Mouse (Mus musculus) thymus, postnatal 36 days (tissue): ENCODE results near the gene Inpp5b.

ENCODE experiments used
- DNase-seq, 2 experiments: peaks; one replicate each; pipeline ENCODE4 v3.0.0; 2022; ENCODE audit warnings: mixed read lengths in 2 of 2

Gene Inpp5b

DNA sequence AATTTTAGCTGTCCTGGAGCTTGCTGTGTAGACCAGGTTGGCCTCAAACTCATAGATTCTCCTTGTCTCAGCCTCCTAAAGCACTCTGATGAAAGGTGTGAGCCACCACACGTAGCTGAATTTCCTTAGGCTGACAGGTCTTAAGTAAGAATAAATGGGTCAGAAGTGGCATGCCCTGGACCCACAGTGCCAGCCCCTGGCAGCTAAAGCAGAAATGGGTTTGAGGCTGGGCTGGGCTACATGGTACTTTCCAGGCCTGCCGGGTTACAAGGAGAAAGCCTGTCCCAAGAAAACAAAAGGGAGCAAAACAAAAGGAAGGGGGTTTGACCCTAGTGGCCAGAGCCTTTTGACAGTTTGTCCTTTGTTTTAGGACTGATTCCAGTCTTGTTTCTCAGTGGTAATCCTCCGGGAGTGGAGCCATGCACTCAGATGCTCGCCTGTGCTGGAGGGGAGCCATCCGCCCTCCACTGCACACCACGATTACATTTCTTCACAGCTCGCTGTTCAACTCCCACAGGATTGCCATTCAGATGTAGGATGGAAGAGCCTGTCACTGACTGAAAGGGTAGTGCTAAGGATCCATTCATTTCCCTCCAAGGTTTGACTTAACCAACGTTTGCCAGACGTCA lies 69.8 kb downstream of the Inpp5b start:
- no peak for DNase-seq

GRCm38 (mm10) chr4:124815901-124816300 lies 74.3 kb downstream of the Inpp5b start:
- DNase-seq: no peak

DNA sequence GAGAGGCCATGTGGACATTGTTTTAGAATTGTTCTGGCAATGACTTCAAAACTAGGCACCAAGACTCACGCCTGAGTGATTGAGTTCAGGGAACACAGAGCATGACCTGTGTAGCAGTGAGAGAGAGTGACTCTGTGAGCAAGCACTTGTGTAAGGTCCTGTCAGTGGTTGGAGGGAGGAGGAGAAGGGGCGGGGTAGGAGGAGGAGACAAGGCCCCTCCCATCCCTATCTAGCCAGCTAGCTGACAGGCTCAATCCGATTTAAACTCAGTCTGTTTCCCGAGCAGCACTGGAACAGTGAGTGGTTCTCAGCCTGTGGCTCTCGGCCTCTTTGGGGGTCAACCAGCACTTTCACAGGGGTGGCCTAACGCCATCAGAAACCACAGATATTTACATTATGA lies 76.2 kb downstream of the Inpp5b start:
- DNase-seq: no peak

DNA sequence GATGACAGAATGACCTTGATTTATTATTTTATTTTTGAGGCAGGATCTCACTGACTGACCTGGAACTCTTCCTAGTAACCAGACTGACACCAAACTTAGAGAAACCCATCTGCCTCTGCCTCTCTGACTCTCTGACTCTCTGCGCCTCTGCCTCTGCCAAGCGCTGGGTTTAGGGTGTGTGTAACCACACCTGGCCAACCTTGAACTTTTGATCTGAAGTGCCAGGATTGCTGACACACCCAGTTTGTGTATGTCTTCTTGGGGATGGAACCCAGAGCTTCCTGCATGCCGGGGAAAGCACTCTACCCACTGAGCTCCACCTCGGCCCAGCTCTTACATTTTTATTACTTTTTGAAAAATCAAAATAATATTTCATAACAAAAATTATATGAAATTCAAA lies 77.2 kb downstream of the Inpp5b start:
- no peak for DNase-seq

GRCm38 (mm10) chr4:124824967-124825366 lies 83.3 kb downstream of the Inpp5b start:
- no peak for DNase-seq

GRCm38 (mm10) chr4:124825371-124825965 lies 83.8 kb downstream of the Inpp5b start:
- no peak for DNase-seq

DNA sequence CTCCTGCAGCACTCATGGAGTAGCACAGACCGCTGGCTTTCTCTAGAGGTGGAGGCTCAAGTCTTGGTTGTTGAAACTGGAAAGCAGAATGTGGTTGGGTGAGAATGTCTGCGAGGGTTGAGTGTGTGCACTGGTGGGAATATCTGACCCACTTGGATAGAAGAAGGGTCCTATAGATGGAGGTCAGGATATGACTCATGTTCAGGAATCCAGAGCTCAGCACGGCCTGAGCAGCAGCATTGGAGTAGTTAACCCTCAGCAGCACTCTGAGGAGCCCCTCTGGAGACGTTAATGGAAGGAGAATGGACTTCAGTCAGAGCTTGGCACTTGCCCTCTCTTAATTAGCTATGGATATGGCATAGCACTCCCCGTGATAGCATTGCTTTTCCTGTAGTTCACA lies 88.0 kb downstream of the Inpp5b start:
- DNase-seq: no peak

DNA sequence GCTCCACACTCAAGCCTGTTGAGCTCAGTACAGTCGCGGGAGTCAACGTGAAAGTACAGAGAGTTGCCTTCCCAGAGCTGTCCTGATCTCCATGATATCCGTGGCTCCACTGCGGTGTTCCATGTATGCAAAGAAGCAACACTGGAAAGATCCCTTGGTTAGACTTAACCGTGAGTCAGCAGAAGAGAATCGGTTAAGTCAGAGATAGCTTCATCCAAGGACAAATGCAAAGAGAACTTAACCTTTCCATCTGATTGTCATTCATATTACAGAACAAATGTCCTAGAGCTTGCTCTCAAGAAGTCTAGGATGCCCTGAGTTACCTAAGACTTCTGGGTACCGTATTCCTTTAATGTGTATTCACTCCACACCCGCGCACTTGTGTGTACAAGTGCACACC lies 91.1 kb downstream of the Inpp5b start:
- no peak for DNase-seq

DNA sequence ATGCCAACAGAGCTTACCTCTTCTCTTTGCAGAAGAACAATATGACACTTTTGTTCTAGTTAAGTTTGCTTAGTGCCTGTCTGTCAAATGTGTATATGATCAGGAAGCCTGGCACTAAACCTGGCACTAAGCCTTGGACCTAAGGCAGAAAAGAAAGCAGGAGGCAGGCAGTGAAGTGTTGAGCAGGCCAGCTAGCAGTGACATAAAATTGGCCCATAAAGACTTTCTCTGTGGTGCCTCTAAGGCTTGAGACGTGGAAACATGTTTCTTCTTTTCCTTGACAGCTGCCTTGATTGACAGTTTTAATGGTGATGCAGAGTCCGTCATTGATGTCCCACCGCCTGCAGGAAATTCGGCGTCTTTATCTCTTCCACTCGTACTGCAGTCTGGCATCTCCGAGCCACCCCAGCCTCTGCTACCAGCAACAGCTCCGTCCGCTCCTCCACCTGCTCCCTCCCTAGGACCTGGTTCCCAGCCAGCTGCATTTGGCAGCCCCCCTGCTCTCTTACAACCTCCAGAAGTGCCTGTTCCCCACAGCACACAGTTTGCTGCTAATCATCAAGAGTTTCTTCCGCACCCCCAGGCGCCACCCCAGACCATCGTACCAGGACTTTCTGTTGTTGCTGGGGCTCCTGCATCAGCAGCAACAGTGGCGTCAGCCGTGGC lies 96.5 kb downstream of the Inpp5b start:
- no peak for DNase-seq

- DNase-seq: no peak
Measured at GRCm38 (mm10) chr4:124840998-124841397, 99.3 kb downstream of the Inpp5b start.

- peak; percentile 30 for DNase-seq
Measured at GRCm38 (mm10) chr4:124843493-124843892, 101.8 kb downstream of the Inpp5b start.

- DNase-seq: peak; percentile 71 to 79
Measured at GRCm38 (mm10) chr4:124847573-124847972, 105.9 kb downstream of the Inpp5b start.

DNA sequence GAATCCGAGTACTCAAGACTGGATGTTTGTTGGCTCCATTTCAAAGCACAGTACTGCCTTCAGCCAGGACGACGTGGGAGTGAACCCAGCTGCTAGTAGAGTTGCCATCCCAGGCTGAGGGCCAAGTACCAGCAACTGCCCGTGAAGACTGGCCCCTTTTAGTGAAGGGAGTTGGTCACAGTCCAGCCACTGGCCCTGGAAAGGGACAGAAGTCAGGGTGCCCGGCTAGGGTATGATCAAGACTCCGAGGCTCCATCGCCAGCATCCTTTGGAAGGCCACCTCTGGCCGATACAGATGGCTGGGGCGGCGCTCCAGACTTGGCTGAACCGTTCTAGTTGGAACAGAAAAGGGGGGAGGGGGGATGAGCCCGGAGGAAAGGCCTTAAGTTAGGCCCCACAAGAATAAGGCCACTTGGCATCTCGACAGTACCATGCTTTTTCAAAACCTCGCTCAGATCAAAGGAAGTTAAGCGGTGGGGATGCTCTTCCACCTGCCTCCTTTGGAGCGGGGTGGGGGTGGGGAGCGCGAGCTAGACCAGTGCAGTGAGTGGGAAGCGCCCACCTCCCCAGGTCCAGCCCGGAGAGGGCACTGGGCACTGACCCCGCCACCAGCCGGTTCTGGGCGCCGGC lies 108.1 kb downstream of the Inpp5b start:
- DNase-seq: peak in 1 of 2 experiments; percentile 34

DNA sequence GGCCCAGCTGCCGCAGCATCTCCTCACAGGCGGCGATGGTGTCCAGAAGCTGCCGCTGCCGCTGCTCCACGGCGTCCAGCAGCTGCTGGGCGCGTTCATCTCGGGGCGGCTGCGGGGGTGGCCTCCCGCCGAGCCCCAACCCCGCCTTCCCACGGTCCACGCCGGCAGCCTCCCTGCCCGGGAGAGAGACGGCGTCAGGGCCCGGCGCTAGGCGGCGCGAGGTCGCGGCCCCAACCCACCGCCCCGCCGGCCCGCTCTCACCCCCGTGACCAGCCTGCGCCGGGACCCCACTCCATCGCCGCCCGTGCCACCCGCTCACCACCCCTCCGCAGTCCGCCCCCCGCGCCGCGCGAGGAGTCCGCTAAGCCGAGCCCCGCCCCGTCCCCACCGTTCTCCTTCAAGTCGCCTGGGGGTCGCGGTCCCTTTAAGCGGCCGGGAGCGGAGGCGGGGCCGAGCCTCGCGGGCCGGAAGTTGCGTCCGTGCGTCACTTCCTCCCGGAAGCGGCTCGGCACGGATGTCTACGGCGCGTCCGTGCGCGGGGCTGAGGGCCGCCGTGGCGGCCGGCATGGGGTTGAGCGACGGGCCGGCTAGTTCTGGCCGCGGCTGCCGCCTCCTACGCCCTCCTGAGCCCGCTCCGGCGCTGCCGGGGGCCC lies 108.7 kb downstream of the Inpp5b start, which contains the start of gene Yrdc:
Gene Yrdc, plus strand, starts transcription at position 419 of the 653 bp plus-strand sequence.
- DNase-seq: peak; percentile 93
